Mouse (Mus musculus): ENCODE measurements at regions not wholly inside any gene's neighbourhood (a gene's known extent, or its start where the extent isn't known, plus 50 kb on each side); places are given as distances from the start of the nearest gene placed in this dataset.

DNA sequence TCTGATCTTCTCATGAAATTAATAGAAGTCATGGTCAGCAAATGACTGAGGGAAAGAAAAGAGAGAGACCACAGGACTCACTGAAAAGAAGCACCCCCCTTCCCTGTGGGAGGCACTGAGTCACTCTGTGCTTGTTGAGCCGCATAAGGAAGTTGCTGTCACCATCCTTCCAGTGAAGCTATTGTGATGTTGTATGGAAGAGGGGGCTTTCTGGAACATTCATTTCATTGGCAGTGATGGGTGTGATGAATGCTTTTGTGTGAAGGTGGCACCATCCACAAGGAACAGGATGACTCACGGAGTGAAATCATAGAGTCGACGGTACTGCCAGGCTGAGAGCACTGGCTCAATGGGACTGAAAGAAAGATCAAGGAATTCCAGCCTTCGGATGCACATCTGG is 323.5 kb upstream of the Adamts9 start:
- no peak for DNase-seq (ENCODE audit: extremely low spot score, low read depth, low spot score)

DNA sequence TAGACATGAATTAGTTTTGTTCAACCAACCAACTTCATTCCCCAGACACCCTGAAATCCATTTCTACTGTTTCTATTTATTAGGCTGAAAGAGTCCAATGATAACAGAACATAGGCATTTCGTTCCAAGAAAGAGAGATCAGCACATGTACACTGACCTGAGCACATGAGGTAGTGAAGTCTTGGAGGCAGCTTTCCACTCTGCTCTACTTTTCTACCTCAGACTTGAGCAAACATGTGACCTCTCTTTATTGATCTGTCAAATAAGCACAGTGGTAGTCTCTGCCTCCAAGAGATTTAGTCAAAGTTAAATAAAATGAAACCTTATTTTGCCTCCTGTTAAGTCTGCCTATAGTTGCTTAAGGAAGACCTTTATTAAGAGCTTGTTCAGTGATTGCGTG is 321.9 kb upstream of the Adamts9 start:
- no peak for DNase-seq (ENCODE audit: extremely low spot score, low read depth, low spot score)

DNA sequence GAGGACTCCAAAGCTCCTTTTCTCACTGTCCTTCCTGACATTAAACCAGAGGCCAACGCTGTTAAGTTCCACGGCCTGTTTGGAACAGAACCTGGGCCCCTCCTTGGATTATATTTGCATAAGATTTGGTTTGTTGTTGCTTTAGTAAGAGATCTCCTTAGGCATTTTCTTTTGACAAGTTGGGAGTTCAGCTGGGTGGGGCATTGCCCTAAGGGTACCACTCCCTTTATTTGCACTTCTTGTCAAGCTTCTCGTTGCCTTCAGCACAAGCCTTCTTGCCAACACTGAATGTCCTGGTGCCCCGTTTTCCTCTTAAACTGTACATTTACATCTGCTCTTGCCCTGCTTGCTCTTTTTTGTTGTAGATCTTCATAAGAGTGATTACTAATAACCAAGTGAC is 317.5 kb upstream of the Adamts9 start:
- no peak for DNase-seq (ENCODE audit: extremely low spot score, low read depth, low spot score)

DNA sequence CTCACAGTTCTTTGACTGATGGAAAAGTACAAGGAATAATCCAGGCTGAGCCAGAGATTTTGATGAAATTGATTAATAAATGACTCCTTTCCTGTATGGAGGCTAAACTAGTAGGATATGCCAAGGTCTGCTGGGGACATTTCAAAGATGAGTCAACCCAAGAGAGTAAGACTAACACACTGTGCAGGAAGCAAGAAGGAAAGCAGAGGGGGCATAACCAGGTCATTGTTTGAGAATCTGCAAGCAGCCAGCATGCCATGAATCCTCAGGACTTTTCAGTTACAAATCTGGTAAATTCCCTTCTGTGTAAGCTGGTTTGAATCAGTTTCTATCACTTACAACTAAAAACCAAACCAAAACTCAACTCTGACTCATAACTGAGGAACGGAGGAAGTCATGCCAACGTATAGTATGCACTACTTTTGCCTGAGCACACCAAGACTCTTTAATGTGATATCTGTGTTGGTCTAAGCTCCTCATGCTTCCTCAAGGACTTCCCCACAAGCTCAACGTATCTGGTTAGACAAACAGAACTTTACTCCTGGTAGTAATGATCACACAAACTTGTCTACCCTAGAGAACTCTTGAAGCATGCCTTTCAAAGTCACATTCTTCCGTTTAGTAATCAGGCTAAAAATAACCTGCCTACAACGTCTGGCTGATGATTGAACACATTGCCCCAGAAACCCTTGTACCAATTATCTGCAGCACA is 314.0 kb upstream of the Adamts9 start:
- no peak for DNase-seq (ENCODE audit: extremely low spot score, low read depth, low spot score)

DNA sequence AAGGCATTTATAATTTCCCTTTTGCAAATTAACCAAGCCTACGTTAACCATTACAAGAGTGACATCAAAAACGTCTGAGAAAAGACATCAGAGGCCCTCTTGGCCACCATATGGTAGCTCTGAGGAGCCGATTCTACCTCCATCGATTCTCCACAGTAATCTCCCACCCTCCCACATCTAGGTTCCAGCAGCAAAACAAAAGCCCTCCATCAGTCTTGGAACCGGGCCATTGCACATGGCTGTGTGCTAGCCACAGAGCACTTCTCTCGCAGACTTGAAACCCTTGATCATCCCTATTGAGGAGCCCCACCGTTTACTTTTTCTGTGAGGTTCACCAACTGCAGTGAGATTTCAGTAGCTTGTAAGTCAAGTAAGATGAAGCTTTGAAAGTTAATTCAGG is 310.5 kb upstream of the Adamts9 start:
- DNase-seq (ENCODE audit: extremely low spot score, low read depth, low spot score): no peak

DNA sequence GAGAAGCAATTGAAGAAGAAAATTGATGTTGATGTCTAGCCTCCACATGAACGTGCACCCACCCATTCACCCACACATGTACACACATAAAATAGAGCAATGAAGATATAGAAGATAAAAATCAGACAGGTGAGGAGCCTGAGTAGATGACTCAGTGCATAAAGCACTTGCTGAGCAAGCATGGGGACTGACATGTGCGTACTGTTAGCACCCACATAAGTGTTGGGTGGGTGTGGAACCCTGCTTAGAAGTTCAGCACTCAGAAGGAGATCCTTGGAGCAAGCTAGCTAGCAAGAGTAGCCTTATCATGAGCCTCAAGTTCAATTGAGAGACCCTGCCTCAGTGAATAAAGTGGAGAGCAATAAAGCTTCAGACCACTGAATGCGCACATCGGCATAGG is 305.7 kb upstream of the Adamts9 start:
- no peak for DNase-seq (ENCODE audit: extremely low spot score, low read depth, low spot score)

DNA sequence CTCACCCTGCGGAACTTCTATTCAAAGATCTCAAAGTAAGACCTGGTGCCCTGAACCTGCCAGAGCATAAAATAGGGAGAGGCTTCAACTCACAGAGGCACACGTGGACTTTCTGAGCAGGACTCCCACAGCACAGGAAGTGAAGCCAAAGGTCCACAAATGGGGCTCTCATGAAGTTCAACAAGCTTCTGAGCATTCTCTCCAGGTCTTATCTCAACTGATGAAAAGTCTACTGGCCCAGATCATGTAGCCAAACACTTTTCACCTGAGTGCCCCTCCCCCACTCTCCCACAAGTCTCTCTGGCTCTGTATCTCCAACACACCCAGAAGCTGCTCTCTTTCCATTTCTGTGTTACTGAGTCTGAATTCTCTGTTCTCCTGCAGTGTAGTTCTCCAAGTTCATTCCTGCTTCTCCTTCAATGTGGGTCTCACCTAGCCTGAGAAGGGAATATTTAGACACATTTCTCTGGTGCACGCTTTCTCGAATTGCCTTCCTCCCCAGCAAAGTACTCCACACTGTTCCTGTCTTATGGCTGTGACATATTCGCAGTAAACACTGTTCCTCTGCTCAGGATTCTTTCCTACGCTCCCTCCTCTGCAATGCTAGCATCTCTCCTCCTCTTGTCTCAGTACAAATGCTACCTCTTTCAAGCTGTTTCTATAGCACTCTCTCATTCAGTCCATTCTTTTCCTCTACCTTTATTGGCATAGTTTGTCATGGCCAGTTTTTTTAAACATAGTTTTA is 303.4 kb upstream of the Adamts9 start:
- no peak for DNase-seq (ENCODE audit: extremely low spot score, low read depth, low spot score)

DNA sequence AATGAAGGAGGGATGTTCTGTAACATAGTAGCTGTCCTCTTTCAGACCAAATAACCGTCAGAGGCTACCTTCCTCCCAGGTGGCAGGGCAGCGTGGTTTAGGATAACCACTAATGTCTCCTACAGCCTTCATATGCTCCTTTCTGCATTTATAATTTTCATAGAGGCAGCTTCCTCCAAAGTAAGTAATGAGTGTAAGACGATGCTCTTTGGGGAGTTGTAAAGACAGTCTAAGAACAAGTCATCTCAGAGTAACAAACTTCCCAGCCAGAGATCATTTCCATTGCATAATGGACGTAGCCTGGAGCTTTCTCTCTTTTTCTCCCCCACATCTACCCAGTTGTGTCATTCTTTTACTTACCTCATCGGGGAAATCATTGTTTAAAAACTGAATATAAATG is 292.3 kb upstream of the Adamts9 start:
- no peak for DNase-seq (ENCODE audit: extremely low spot score, low read depth, low spot score)

DNA sequence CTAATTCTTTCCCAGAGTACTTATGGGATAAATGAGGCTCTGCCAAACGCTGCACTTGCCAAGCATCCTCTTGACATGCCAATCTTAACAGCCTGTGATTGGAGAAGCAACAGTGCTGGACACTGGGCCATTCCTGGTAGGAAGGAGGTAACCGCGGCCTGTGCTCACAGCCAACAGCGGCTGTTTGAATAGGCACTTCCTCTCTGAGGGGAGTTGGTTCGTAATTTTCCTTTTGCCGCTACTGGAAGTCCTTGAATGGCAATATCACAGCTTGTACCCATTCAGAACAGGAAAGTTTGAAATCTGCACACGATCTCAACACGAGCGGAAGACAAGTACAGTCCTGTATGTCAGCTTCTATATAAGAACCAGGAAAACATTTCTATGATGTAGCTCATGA is 289.3 kb upstream of the Adamts9 start:
- no peak for DNase-seq (ENCODE audit: extremely low spot score, low read depth, low spot score)

DNA sequence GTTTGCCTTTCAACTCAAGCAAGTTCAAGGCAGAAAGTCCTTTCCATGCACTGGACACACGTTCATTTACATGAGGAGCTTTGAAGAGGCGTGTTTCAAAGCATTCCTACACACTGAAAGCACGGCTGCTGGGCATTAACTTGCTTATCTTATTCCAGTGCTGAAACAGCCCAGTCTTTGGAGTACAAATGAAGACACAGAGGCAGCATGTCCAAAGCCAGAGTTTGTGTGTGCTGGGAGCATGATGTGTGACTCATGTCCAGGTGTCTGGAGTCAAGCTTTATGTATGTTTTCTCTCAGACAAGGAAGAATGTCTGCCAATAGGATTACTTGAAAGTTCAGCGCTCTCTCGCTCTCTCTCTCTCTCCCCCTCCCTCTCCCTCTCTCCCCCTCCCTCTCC is 287.2 kb upstream of the Adamts9 start:
- DNase-seq (ENCODE audit: extremely low spot score, low read depth, low spot score): no peak

DNA sequence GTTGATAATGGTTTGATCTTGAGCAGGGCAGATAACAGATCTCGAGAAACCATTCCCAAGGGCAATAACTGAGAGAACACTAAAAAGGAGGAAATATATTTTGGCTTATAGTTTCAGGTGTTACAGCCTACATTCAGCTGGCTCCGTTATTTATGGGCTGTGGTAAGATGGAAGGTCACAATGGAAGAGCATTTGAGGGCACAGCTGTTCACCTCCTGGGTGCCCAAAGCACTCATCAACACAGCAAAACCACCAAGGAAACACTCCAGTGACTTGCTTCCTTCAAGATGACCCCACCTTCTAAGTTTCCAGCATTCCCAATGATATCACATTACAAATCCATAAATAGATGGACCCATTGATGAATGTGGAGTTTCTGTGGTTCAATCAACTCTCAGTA is 286.0 kb upstream of the Adamts9 start:
- no peak for DNase-seq (ENCODE audit: extremely low spot score, low read depth, low spot score)

DNA sequence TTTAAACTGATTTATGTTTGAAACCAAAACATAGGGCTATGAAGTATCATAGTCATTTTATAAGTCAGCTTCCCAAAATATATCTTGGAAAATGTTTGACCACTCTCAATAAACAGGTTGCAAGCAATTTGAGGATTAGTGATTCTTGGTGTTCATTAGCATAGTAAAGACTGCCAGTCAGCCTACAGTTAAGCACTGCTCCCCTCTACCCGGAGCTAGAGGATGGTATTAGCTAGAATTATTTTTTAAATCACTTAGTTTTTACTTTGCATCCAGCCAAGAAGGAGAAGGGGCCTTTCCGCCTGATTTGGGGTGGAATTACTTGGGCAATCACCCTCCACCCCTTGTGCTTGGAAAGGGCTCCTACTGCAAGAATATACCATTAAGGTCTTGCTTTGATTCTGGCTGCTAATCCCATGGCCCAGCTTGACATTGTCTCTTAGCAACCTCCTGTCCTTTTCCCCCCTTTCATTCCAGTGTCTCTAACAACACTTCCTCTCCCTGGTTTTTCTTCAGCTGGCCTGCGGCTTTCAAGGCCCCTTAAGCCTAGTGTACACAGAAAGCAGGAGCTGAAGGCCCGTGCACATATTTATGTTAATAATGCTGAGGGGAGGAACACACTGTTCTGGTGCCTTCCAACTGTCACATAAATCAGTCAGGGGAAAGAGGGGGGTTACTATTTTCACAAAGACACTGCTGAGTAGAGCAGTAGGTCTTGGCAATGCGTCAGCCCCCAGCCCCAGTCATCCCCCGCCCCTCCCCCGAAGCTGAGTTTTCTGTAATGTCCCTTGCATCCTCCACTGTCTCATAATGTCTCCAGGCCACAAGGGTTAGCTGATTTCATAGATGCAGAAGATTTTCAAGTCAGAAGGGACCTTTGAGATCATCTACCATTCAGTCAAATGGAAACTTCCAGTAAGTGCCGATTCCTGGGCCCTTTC is 280.6 kb upstream of the Adamts9 start:
- DNase-seq (ENCODE audit: extremely low spot score, low read depth, low spot score): no peak

DNA sequence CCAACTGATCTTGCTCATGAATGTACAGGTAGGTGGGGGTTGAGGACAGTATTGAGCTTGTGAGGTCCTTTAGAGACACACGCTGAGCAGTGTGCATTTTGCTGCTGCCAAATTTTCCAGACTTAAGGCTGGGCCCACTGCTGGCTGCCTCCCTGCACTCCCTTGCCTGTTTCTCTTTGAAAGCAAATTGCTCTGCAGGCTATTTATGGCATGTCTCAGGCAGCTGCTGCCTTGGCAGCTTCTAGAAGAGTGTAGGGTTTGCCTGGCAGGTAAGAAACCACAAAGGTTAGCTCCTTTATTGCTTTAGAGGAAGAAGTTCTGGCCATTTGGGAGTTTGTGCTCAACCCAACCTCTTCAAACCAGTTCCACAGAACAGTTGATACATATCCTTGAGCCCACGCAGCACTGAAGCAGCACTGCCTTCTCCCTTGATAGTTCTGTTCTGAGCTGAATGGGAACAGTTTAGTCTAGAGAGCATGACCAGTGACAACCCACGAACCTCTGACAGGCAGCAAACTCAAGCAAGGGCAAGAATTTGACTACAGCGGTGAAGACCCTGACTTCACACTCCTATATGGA is 274.8 kb upstream of the Adamts9 start:
- DNase-seq (ENCODE audit: extremely low spot score, low read depth, low spot score): no peak

DNA sequence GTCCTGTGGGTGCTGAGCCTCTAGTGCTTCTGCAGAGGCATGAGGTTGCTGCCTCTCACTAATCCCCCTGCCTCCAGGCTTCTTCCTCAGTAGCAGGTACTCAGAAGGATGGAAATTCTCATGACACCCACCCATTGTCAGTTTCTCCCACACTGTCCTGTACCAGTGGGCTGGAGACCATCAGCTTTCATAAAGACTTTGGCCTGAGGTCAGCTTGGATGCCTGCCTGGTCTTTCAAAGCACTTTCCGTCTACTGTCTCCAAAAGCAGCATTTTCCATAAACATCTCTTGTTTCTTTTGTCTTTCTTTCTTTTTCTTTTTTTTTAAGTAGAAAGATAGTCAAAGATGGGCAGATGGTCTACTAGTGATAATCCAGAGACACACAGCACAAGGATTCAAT is 257.6 kb upstream of the Adamts9 start:
- DNase-seq (ENCODE audit: extremely low spot score, low read depth, low spot score): no peak

DNA sequence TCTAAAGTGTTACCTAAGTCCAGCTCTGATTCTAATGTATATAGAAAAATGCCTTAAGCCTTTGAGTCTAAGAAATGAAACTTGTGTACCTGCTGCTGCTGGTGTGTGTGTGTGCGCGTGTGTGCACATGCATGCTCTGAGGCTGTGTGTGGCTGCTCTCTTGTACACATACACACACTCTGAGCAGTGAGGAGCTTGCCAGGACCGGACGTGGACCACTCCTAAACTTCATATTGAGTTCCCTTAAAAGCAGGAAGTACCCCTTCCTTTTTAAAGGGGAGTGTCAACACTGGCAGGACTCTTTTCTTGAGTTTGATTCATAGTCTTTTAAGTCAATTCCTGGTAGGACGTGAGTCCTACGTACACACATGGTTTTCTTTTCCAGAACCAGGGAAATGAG is 251.4 kb upstream of the Adamts9 start:
- no peak for DNase-seq (ENCODE audit: extremely low spot score, low read depth, low spot score)

DNA sequence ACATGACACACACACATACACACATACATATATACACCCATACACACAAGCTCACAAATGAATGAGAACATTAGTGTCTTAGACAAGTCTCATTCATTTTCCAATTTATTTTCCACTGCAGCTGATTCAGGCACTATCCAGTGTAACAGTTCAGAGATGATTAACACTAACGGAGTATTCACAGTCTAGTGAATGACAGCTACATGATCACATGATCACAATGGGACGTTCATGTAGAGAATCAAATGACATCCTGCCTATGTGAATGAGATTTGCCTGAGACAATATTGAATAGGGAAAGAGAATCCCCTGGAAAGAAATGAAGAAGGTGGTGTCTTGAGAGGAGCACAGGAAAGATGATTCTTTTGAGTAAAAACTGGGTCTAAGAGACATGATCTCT is 249.7 kb upstream of the Adamts9 start:
- DNase-seq (ENCODE audit: extremely low spot score, low read depth, low spot score): no peak

DNA sequence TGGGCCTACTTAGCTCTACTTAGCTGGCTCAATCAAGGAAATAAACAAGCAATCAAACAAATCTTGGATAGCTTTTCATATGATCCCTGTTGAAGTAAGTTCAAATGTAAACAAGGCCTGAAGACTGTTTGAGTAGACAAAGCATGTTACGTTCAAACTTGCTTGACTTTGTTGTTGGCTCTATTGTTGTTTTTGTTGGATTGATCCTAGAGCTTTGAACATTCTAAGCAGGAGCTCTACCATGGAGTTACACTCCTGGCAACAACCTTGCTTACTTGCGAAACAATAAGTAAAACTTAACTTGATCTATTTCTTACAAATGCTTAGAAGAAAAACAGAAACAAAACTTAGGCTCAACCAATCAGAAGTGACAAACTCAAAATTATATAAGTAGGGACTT is 247.7 kb upstream of the Adamts9 start:
- no peak for DNase-seq (ENCODE audit: extremely low spot score, low read depth, low spot score)

DNA sequence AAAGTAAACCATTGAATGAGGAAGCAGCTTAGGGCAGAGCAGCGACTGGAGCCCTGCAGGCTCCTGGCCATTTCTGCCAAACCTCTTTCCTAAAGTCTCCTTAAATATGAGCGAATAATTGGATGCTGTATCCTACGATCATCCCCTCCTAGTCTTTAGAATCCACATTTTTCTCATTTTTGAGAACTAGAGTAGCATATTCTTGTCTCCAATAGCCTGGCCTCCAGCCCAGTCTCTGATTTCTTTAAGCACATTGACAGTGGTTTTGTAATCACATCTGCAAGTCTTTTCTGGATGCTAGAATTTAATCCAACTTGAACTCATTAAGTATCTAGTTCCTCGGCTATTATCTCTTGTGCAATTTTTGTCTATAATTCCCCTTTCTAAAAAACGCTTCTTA is 225.2 kb upstream of the Adamts9 start:
- no peak for DNase-seq (ENCODE audit: extremely low spot score, low read depth, low spot score)

DNA sequence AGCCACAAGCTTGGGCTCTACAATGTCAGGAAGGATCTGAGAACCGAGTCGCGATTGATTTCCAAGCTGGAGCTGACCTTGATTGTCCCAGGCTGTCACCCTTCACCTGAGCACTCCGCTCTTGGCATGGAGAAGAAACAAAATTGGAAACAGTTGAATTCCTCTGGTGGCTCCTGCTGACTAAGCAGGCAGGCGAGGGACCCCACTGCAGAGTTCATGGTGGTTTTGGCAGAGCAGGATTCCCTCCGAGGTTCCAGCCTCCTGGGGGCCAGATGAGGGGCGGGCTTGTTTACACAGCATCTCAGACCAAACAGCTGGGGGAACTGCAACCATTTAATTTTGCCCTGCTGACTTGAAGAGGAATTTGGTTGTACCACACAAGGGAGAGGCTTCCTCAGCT is 224.0 kb upstream of the Adamts9 start:
- DNase-seq (ENCODE audit: extremely low spot score, low read depth, low spot score): no peak

DNA sequence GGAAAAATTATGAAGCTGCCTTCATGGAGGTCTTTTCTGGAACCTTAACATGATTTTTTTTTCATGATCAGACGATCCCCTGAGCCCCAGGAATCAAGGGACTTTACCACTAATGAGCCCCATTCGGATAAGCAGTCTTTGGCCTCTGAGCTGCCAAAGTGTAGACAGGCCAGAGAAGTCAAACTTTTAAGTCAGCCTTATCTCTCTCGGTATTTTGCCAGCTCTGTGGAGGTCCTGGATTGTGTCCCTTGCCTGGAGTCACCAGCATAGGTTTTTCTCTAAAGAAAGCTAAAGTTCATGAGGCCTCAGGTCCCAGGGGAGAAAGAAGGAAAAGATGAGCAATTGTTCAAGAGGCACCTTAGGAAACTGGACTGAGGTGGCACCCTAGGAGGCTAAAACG is 222.7 kb upstream of the Adamts9 start:
- DNase-seq (ENCODE audit: extremely low spot score, low read depth, low spot score): no peak

DNA sequence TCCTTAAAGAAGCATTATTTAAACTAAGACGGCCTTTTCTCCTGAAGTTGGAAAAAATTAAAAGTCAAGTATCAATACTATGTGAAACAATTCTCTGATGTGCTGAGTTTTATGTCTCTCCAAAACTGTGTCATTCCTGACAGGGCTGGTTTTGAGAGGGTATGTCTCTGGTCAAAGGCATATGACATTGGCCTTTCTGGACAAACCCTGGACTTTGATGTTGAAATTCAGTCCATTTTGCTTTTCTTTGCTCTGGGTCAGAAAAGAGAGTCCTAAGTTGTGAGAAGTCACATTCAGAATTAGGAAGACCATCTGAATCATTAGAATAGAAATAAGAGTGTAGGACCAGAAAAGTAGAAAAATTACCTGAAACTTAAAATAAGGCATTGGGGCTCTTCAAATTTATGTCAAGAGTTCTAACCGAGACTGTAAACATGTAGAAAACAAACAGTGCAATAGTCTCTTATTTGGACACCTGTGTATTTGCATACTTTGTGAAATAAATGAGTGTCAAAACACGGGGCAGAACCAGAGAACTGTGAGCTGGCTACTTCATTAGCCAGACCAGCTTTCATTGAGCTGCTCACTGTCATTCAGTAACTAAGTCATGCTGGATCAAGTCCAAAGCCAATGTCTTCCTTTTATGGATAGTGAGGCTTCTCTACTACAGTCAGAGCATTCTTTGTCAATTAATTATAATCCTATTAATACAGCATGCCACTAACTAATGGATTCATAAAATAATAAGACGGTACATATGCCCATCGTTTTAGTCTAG is 209.3 kb upstream of the Adamts9 start:
- no peak for DNase-seq (ENCODE audit: extremely low spot score, low read depth, low spot score)

Data from hindlimb bud, embryonic 11.5 days (tissue).